Mouse (Mus musculus) CH12.LX (cell line): ENCODE data around the gene Srrm3. TPM values are rescaled to one million over a fixed set of nuclear protein-coding genes. Genes with fewer than 3 reads are reported as not detected.

Experiments used
- DNase-seq: peaks from one replicate; pipeline ENCODE4 v3.0.0-alpha.2; 2013; ENCODE audit errors: extremely low read depth
- H3K27ac ChIP-seq: 2 replicates; pipeline ENCODE4 v1.5.1; 2012; ENCODE audit warnings: low read depth, mild to moderate bottlenecking, control low read depth, moderate library complexity; ENCODE audit not compliant: insufficient read depth
- H3K27me3 ChIP-seq: replicated peaks from 2 replicates; pipeline ENCODE3; 2012; ENCODE audit warnings: inconsistent platforms
- H3K36me3 ChIP-seq, 2 experiments: replicated peaks in 1 of 2; 2 replicates each; pipeline versions ENCODE3 to v1.6.1; 2012; ENCODE audit warnings: inconsistent platforms in 1 of 2, low read length in 1 of 2, mild to moderate bottlenecking in 1 of 2, mixed read lengths in 1 of 2, moderate library complexity in 1 of 2; ENCODE audit not compliant: control insufficient read depth in 1 of 2, insufficient read depth in 1 of 2
- H3K4me1 ChIP-seq, 2 experiments: 2 replicates each; pipeline ENCODE4 v1.6.1; 2012; ENCODE audit warnings: inconsistent platforms in 1 of 2, moderate library complexity in 1 of 2; ENCODE audit not compliant: insufficient read depth in 2 of 2, control insufficient read depth in 1 of 2
- H3K4me2 ChIP-seq: 2 replicates; pipeline ENCODE4 v1.6.1; 2012; ENCODE audit warnings: low read depth, mild to moderate bottlenecking, control low read depth; ENCODE audit not compliant: poor library complexity, insufficient read depth, severe bottlenecking
- H3K4me3 ChIP-seq, 3 experiments: fragments of 150-350 bp in 1 of 3; sonication (generic) in 1 of 3; replicated peaks in 1 of 3; 2 replicates each; pipeline versions ENCODE3 to v1.5.1; 2011 to 2012; ENCODE audit warnings: low read depth in 2 of 3, low read length in 2 of 3, mild to moderate bottlenecking in 2 of 3, moderate library complexity in 2 of 3, control low read depth in 1 of 3, improper control_type of control experiment in 1 of 3, inconsistent platforms in 1 of 3, mixed read lengths in 1 of 3; ENCODE audit not compliant: poor library complexity in 1 of 3
- H3K79me2 ChIP-seq: replicated peaks from 2 replicates; pipeline ENCODE4 v1.6.1; 2012; ENCODE audit warnings: mild to moderate bottlenecking, moderate library complexity; ENCODE audit not compliant: control insufficient read depth, poor library complexity, insufficient read depth, severe bottlenecking; ENCODE audit errors: extremely low read depth
- H3K9ac ChIP-seq: 2 replicates; pipeline ENCODE4 v1.6.1; 2012; ENCODE audit warnings: low read depth, mild to moderate bottlenecking, control low read depth, moderate library complexity; ENCODE audit not compliant: insufficient read depth
- H3K9me3 ChIP-seq: replicated peaks from 2 replicates; pipeline ENCODE3; 2012; ENCODE audit warnings: low read length, inconsistent platforms, mixed read lengths
- BHLHE40 ChIP-seq: IDR thresholded peaks from 2 replicates; pipeline ENCODE4 v1.6.1; 2011; ENCODE audit warnings: mild to moderate bottlenecking, low read depth, low read length, improper control_type of control experiment
- CHD1 ChIP-seq: IDR thresholded peaks from 2 replicates; pipeline ENCODE4 v1.6.1; 2012; ENCODE audit warnings: low read depth, low read length, improper control_type of control experiment, inconsistent platforms
- CTCF ChIP-seq, 2 experiments: IDR thresholded peaks in 1 of 2; conservative IDR thresholded peaks in 1 of 2; 2 replicates each; pipeline ENCODE4 v1.5.1; 2011 to 2012; ENCODE audit warnings: low read depth in 2 of 2, low read length in 2 of 2, improper control_type of control experiment in 1 of 2, inconsistent platforms in 1 of 2, mild to moderate bottlenecking in 1 of 2, moderate library complexity in 1 of 2
- EP300 ChIP-seq: IDR thresholded peaks from 2 replicates; pipeline ENCODE4 v1.6.1; 2011; ENCODE audit warnings: low read length, improper control_type of control experiment
- IRF4 ChIP-seq: IDR thresholded peaks from 2 replicates; pipeline ENCODE4 v1.6.1; 2014; ENCODE audit warnings: low read depth, mild to moderate bottlenecking, inconsistent platforms, low read length, improper control_type of control experiment
- JUN ChIP-seq: IDR thresholded peaks from 2 replicates; pipeline ENCODE4 v1.6.1; 2011; ENCODE audit warnings: low read depth, mild to moderate bottlenecking, low read length, improper control_type of control experiment, moderate library complexity; ENCODE audit not compliant: insufficient read depth
- JUND ChIP-seq: conservative IDR thresholded peaks from 2 replicates; pipeline ENCODE4 v1.6.1; 2011; ENCODE audit warnings: low read depth, low read length, improper control_type of control experiment
- KAT2A ChIP-seq: IDR thresholded peaks from 2 replicates; pipeline ENCODE4 v1.6.1; 2012; ENCODE audit warnings: low read length, improper control_type of control experiment, inconsistent platforms; ENCODE audit not compliant: insufficient replicate concordance
- MAFK ChIP-seq: IDR thresholded peaks from 2 replicates; pipeline ENCODE4 v1.6.1; 2011; ENCODE audit warnings: low read length, improper control_type of control experiment; ENCODE audit not compliant: insufficient replicate concordance
- MAX ChIP-seq: IDR thresholded peaks from 2 replicates; pipeline ENCODE4 v1.6.1; 2011; ENCODE audit warnings: low read length, improper control_type of control experiment
- MXI1 ChIP-seq: IDR thresholded peaks from 2 replicates; pipeline ENCODE4 v1.6.1; 2011; ENCODE audit warnings: mild to moderate bottlenecking, low read depth, low read length, improper control_type of control experiment
- MYC ChIP-seq: IDR thresholded peaks from 2 replicates; pipeline ENCODE4 v1.6.1; 2011; ENCODE audit warnings: low read depth, mild to moderate bottlenecking, improper control_type of control experiment, low read length
- NRF1 ChIP-seq: IDR thresholded peaks from 2 replicates; pipeline ENCODE4 v1.6.1; 2014; ENCODE audit warnings: low read depth, mild to moderate bottlenecking, inconsistent platforms, low read length, improper control_type of control experiment, moderate library complexity
- PAX5 ChIP-seq: IDR thresholded peaks from 2 replicates; pipeline ENCODE4 v1.6.1; 2012; ENCODE audit warnings: low read length, inconsistent platforms, mixed read lengths
- POLR2AphosphoS2 ChIP-seq: IDR thresholded peaks from 2 replicates; pipeline ENCODE4 v1.6.1; 2011; ENCODE audit warnings: low read depth, low read length, improper control_type of control experiment
- RAD21 ChIP-seq: IDR thresholded peaks from 2 replicates; pipeline ENCODE4 v1.6.1; 2011; ENCODE audit warnings: low read depth, mild to moderate bottlenecking, low read length, improper control_type of control experiment, moderate library complexity
- TBP ChIP-seq: conservative IDR thresholded peaks from 2 replicates; pipeline ENCODE4 v1.6.1; 2011; ENCODE audit warnings: low read depth, low read length, improper control_type of control experiment
- UBTF ChIP-seq: IDR thresholded peaks from 2 replicates; pipeline ENCODE4 v1.6.1; 2012; ENCODE audit warnings: low read depth, mild to moderate bottlenecking, inconsistent platforms, low read length, improper control_type of control experiment, moderate library complexity
- USF1 ChIP-seq: IDR thresholded peaks from 2 replicates; pipeline ENCODE4 v1.6.1; 2014; ENCODE audit warnings: low read depth, mild to moderate bottlenecking, inconsistent platforms, low read length, improper control_type of control experiment
- USF2 ChIP-seq: conservative IDR thresholded peaks from 2 replicates; pipeline ENCODE4 v1.6.1; 2011; ENCODE audit warnings: low read depth, low read length, improper control_type of control experiment
- ZC3H11A ChIP-seq: IDR thresholded peaks from 2 replicates; pipeline ENCODE4 v1.6.1; 2012; ENCODE audit warnings: low read depth, mild to moderate bottlenecking, inconsistent platforms, low read length, improper control_type of control experiment
- ZKSCAN1 ChIP-seq: IDR thresholded peaks from 2 replicates; pipeline ENCODE4 v1.6.1; 2012; ENCODE audit warnings: low read depth, inconsistent platforms, low read length, improper control_type of control experiment, borderline replicate concordance
- ZMIZ1 ChIP-seq: IDR thresholded peaks from 2 replicates; pipeline ENCODE4 v1.6.1; 2012; ENCODE audit warnings: low read depth, mild to moderate bottlenecking, inconsistent platforms, low read length, improper control_type of control experiment
- dilution Hi-C: fragments of 300-500 bp; cut with MboI; formaldehyde crosslinking; loops from 2 replicates; pipeline ENCODE4 v1.14.3; 2020; ENCODE audit warnings: low sequenced_read_pairs; ENCODE audit not compliant: extremely low pct_unique_long_range_greater_than_20kb, extremely low pct_ligation_motif_present
- in situ Hi-C: fragments of 300-500 bp; cut with MboI; formaldehyde crosslinking; loops from 3 replicates; pipeline ENCODE4 v1.14.3; 2019; ENCODE audit warnings: low sequenced_read_pairs, low pct_ligation_motif_present, low pct_unique_long_range_greater_than_20kb, mixed read lengths
- polyA plus RNA-seq: library from polyadenylated mRNA; unstranded; fragments of >175 nt; gene quantifications from 2 replicates; pipeline ENCODE4 v1.2.1, GENCODE M21; 2012; ENCODE audit warnings: low read depth; ENCODE audit not compliant: insufficient read length
- total RNA-seq, 2 experiments: library from RNA; depleted of rRNA; stranded (reverse); fragments of 300-350 nt in 1 of 2; fragments of >200 nt in 1 of 2; gene quantifications; 2 replicates each; pipeline ENCODE4 v1.2.3; 2012 to 2014

Srrm3 gene
- total and polyA plus RNA-seq, 3 experiments: not detected

- H3K4me1 ChIP-seq: peaks cover 0 to 18% of the 10 kb centered on the region in 2 experiments; a peak in 2 of 4 replicates
- H3K27me3 ChIP-seq: no peaks in the 10 kb centered on the region
- no peak for DNase-seq
- dilution Hi-C loops (no loop called here), in situ Hi-C loops (loop anchor here (5.0 kb wide), 1 partner anchor 55 kb away; no protein-coding TSS in a partner anchor)
- H3K27ac ChIP-seq: no peak overlapping the region
- H3K79me2 ChIP-seq: peaks cover 37% of the 10 kb centered on the region
- TF ChIP-seq CTCF (conservative IDR thresholded peaks at IDR 0.05 in 1 of 2, IDR thresholded peaks at IDR 0.05 in 1 of 2; ENCODE audit: low read depth in 2 of 2, low read length in 2 of 2): no peak
- TF ChIP-seq MAFK: no peak
- no peak overlapping the region for H3K9ac ChIP-seq
- H3K4me3 ChIP-seq: no peak overlapping the region
- H3K4me2 ChIP-seq: no peak overlapping the region
- peaks cover 55 to 84% of the 10 kb centered on the region in 2 experiments for H3K36me3 ChIP-seq
- no peaks in the 10 kb centered on the region for H3K9me3 ChIP-seq
These were observed 100.6 kb downstream of the Srrm3 start for GRCm38 (mm10) chr5:135907256-135907655.

GRCm38 (mm10) chr5:135908185-135908584 is 101.5 kb downstream of the Srrm3 start:
- Histone ChIP-seq H3K4me3 (no peak overlapping the region), H3K27me3 (no peaks in the 10 kb centered on the region), H3K9ac (no peak overlapping the region), H3K4me2 (no peak overlapping the region), H3K36me3 (peaks cover 60 to 93% of the 10 kb centered on the region in 2 experiments), H3K4me1 (peaks cover 0 to 26% of the 10 kb centered on the region in 2 experiments; a peak in 2 of 4 replicates), H3K27ac (no peak overlapping the region), H3K79me2 (peaks cover 46% of the 10 kb centered on the region), H3K9me3 (no peaks in the 10 kb centered on the region)
- dilution Hi-C loops: no loop called here
- DNase-seq: no peak
- in situ Hi-C loops: loop anchor here (5.0 kb wide), 1 partner anchor 54 kb away; no protein-coding TSS in a partner anchor
- TF ChIP-seq BHLHE40 (no peak), IRF4 (no peak), MYC (no peak), UBTF (no peak), CHD1 (no peak), USF1 (no peak), TBP (no peak), JUN (no peak), USF2 (no peak), ZC3H11A (no peak)

- dilution Hi-C loops: no loop called here
- TF ChIP-seq MAX: no peak
- TF ChIP-seq JUND: no peak
- TF ChIP-seq USF1: no peak
- TF ChIP-seq NRF1: no peak
- TF ChIP-seq ZKSCAN1: no peak
- TF ChIP-seq KAT2A: no peak
- no peak for TF ChIP-seq EP300
- no peak for TF ChIP-seq RAD21
- no peak for TF ChIP-seq MXI1
- TF ChIP-seq USF2: no peak
- TF ChIP-seq POLR2AphosphoS2: no peak
- no peak for TF ChIP-seq PAX5
- TF ChIP-seq ZMIZ1: no peak
- H3K4me2 ChIP-seq: no peak overlapping the region
- no peak overlapping the region for H3K27ac ChIP-seq
- H3K9ac ChIP-seq: no peak overlapping the region
- H3K36me3 ChIP-seq: peaks cover 63 to 96% of the 10 kb centered on the region in 2 experiments
- no peak for DNase-seq
- H3K27me3 ChIP-seq: no peaks in the 10 kb centered on the region
- H3K4me1 ChIP-seq: peaks cover 0 to 34% of the 10 kb centered on the region in 2 experiments; a peak in 2 of 4 replicates
- peaks cover 54% of the 10 kb centered on the region for H3K79me2 ChIP-seq
- no peaks in the 10 kb centered on the region for H3K9me3 ChIP-seq
- H3K4me3 ChIP-seq: no peak overlapping the region
- in situ Hi-C loops: loop anchor here (5.0 kb wide), 1 partner anchor 53 kb away; no protein-coding TSS in a partner anchor
These were observed 102.3 kb downstream of the Srrm3 start for GRCm38 (mm10) chr5:135908989-135909388.
